Mouse (Mus musculus): ENCODE results near the gene Gm17783. TPM values are rescaled to one million over a fixed set of nuclear protein-coding genes. Genes with fewer than 3 reads are reported as not detected.
"Not testable (repeated sequence)": the region's sequence is repeated elsewhere in the genome, so short reads cannot be mapped to it uniquely, and the experiment has no call there.

The Gm17783 gene
- polyA plus RNA-seq, 1 experiment from 2014 or later: 1.4 TPM

DNA sequence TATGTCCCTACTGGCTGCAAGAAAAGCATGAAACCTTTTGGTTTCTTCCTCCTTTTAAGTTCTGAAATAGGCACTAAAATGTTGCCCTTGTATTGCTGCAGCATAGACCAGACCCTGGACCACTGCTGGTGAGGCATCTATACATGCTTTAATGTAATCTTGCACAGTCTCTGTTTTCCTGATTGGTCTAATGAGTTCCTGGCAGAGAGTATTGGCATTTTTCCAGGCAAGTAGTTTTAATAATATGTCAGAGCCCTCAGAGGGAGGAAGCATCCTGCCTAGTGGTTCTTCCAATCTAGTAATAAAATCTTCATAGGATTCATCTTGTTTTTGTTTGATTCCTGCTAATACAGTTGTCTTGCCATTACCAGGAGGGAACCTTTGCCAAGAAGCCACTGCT is 54.9 kb downstream of the Gm17783 start:
- H3K9ac ChIP-seq: no peak overlapping the region
- H3K4me2 ChIP-seq: no peak overlapping the region
- H3K27ac ChIP-seq: no peak overlapping the region
- no peak overlapping the region for H3K4me3 ChIP-seq (replicated peaks)
- H3K4me1 ChIP-seq: no peaks in the 10 kb centered on the region
- ATAC-seq (ENCODE audit: insufficient read depth, low FRiP score, low read depth): peak; percentile 47; the same call in 1 of the 2 replicates
- no peaks in the 10 kb centered on the region for H3K36me3 ChIP-seq
- H3K27me3 ChIP-seq (replicated peaks): no peaks in the 10 kb centered on the region
- H3K9me3 ChIP-seq: no peaks in the 10 kb centered on the region

- H3K4me1 ChIP-seq; H3K36me3 ChIP-seq; H3K27ac ChIP-seq; H3K4me3 ChIP-seq (replicated peaks); H3K27me3 ChIP-seq (replicated peaks); H3K9ac ChIP-seq; ATAC-seq (ENCODE audit: insufficient read depth, low FRiP score, low read depth); H3K9me3 ChIP-seq; H3K4me2 ChIP-seq: not testable (repeated sequence)
- 50% methylated on average over 3 of the region's 3 CpGs for WGBS
Observed at GRCm38 (mm10) chr16:45471836-45472235, 60.0 kb downstream of the Gm17783 start.

Other genes starting within 250 kb of the Gm17783 start
- gene Cd200, start 123.0 kb downstream of the Gm17783 start, polyA plus RNA-seq (2015; fragmentation: Nextera tagmentation; extraction: Ambion mirVana): 37.3 and 38.1 TPM in 2 replicates
- gene Gm609, start 39.1 kb downstream of the Gm17783 start, polyA plus RNA-seq (2015; fragmentation: Nextera tagmentation; extraction: Ambion mirVana): 0.82 and 1.6 TPM in 2 replicates
- not detected in 2 replicates for gene Slc9c1, start 3.3 kb upstream of the Gm17783 start, polyA plus RNA-seq (2015; fragmentation: Nextera tagmentation; extraction: Ambion mirVana)
- gene Gcsam, start 78.3 kb upstream of the Gm17783 start, polyA plus RNA-seq (2015; fragmentation: Nextera tagmentation; extraction: Ambion mirVana): 0.21 and 0.63 TPM in 2 replicates
- gene BC016579, start 122.0 kb upstream of the Gm17783 start, polyA plus RNA-seq (2015; fragmentation: Nextera tagmentation; extraction: Ambion mirVana): 2.6 and 3.2 TPM in 2 replicates
- 0.32 TPM in 1 of 2 replicates, not detected in the other for gene Tmprss7, start 161.6 kb upstream of the Gm17783 start, polyA plus RNA-seq (2015; fragmentation: Nextera tagmentation; extraction: Ambion mirVana)
- 24.4 and 27.1 TPM in 2 replicates for gene Tagln3, start 192.6 kb upstream of the Gm17783 start, polyA plus RNA-seq (2015; fragmentation: Nextera tagmentation; extraction: Ambion mirVana)
- gene Abhd10, start 210.9 kb upstream of the Gm17783 start, polyA plus RNA-seq (2015; fragmentation: Nextera tagmentation; extraction: Ambion mirVana): 29.3 and 31.9 TPM in 2 replicates

Measured in stomach, embryonic 15.5 days (tissue).